Mouse (Mus musculus): Measurements from ENCODE around the gene Mmp7.

Mmp7 gene

GRCm38 (mm10) chr9:7714062-7714907, 22.4 kb downstream of the Mmp7 start:
- no peaks in the 10 kb centered on the region; the same call in 1 of the 2 replicates for H3K9me3 ChIP-seq (ENCODE audit: low read length)
- H3K27me3 ChIP-seq (ENCODE audit: insufficient read depth, low read length): no peaks in the 10 kb centered on the region
- no peak for TF ChIP-seq NANOG (IDR thresholded peaks at IDR 0.05; ENCODE audit: borderline replicate concordance, low read length)
- peak; percentile 51 for TF ChIP-seq CTCF (conservative IDR thresholded peaks at IDR 0.05; ENCODE audit: low read length)
- H3K4me3 ChIP-seq (replicated peaks; ENCODE audit: low read length): no peak overlapping the region
- H3K36me3 ChIP-seq (ENCODE audit: insufficient read depth, low read length): no peaks in the 10 kb centered on the region
- peaks cover 24% of the 10 kb centered on the region for H3K4me1 ChIP-seq (replicated peaks; ENCODE audit: low read depth, low read length)

- no peak overlapping the region for H3K4me3 ChIP-seq (replicated peaks; ENCODE audit: low read length)
- TF ChIP-seq CTCF (conservative IDR thresholded peaks at IDR 0.05; ENCODE audit: low read length) (no peak), POU5F1 (IDR thresholded peaks at IDR 0.05; ENCODE audit: borderline replicate concordance, low read length) (no peak), NANOG (IDR thresholded peaks at IDR 0.05; ENCODE audit: borderline replicate concordance, low read length) (no peak)
- no peaks in the 10 kb centered on the region for H3K27me3 ChIP-seq (ENCODE audit: insufficient read depth, low read length)
- H3K4me1 ChIP-seq (replicated peaks; ENCODE audit: low read depth, low read length): peaks cover 25% of the 10 kb centered on the region
- no peaks in the 10 kb centered on the region for H3K36me3 ChIP-seq (ENCODE audit: insufficient read depth, low read length)
- no peaks in the 10 kb centered on the region; the same call in 1 of the 2 replicates for H3K9me3 ChIP-seq (ENCODE audit: low read length)
Observed at GRCm38 (mm10) chr9:7714908-7715175, 23.0 kb downstream of the Mmp7 start.

- Histone ChIP-seq H3K4me1 (replicated peaks; ENCODE audit: low read depth, low read length) (peaks cover 38% of the 10 kb centered on the region), H3K27me3 (ENCODE audit: insufficient read depth, low read length) (no peaks in the 10 kb centered on the region), H3K9me3 (ENCODE audit: low read length) (no peaks in the 10 kb centered on the region; the same call in 1 of the 2 replicates), H3K36me3 (ENCODE audit: insufficient read depth, low read length) (no peaks in the 10 kb centered on the region), H3K4me3 (replicated peaks; ENCODE audit: low read length) (no peak overlapping the region)
- TF ChIP-seq POU5F1 (IDR thresholded peaks at IDR 0.05; ENCODE audit: borderline replicate concordance, low read length) (no peak), NANOG (IDR thresholded peaks at IDR 0.05; ENCODE audit: borderline replicate concordance, low read length) (no peak), CTCF (conservative IDR thresholded peaks at IDR 0.05; ENCODE audit: low read length) (no peak)
Observed at GRCm38 (mm10) chr9:7721543-7721942, 29.7 kb downstream of the Mmp7 start.

- no peaks in the 10 kb centered on the region for H3K27me3 ChIP-seq (ENCODE audit: insufficient read depth, low read length)
- H3K9me3 ChIP-seq (ENCODE audit: low read length): no peaks in the 10 kb centered on the region
- no peak overlapping the region for H3K4me3 ChIP-seq (replicated peaks; ENCODE audit: low read length)
- 0 out of 2 replicates have a peak, but pooled peaks cover 2% of the 10 kb centered on the region for H3K4me1 ChIP-seq (replicated peaks; ENCODE audit: low read depth, low read length)
- no peak for TF ChIP-seq CTCF (conservative IDR thresholded peaks at IDR 0.05; ENCODE audit: low read length)
- TF ChIP-seq POU5F1 (IDR thresholded peaks at IDR 0.05; ENCODE audit: borderline replicate concordance, low read length): no peak
- no peak for TF ChIP-seq NANOG (IDR thresholded peaks at IDR 0.05; ENCODE audit: borderline replicate concordance, low read length)
- no peaks in the 10 kb centered on the region for H3K36me3 ChIP-seq (ENCODE audit: insufficient read depth, low read length)
Observed at GRCm38 (mm10) chr9:7728997-7729396, 37.1 kb downstream of the Mmp7 start.

- H3K27me3 ChIP-seq (ENCODE audit: insufficient read depth, low read length): no peaks in the 10 kb centered on the region
- H3K9me3 ChIP-seq (ENCODE audit: low read length): no peaks in the 10 kb centered on the region
- H3K4me3 ChIP-seq (replicated peaks; ENCODE audit: low read length): no peak overlapping the region
- TF ChIP-seq CTCF (conservative IDR thresholded peaks at IDR 0.05; ENCODE audit: low read length): no peak
- no peak for TF ChIP-seq NANOG (IDR thresholded peaks at IDR 0.05; ENCODE audit: borderline replicate concordance, low read length)
- TF ChIP-seq POU5F1 (IDR thresholded peaks at IDR 0.05; ENCODE audit: borderline replicate concordance, low read length): no peak
- H3K36me3 ChIP-seq (ENCODE audit: insufficient read depth, low read length): no peaks in the 10 kb centered on the region
- no peaks in the 10 kb centered on the region for H3K4me1 ChIP-seq (replicated peaks; ENCODE audit: low read depth, low read length)
Observed at GRCm38 (mm10) chr9:7742696-7743095, 50.8 kb downstream of the Mmp7 start.

GRCm38 (mm10) chr9:7744156-7744555, 52.3 kb downstream of the Mmp7 start:
- Histone ChIP-seq H3K9me3 (ENCODE audit: low read length) (no peaks in the 10 kb centered on the region), H3K36me3 (ENCODE audit: insufficient read depth, low read length) (no peaks in the 10 kb centered on the region), H3K4me3 (replicated peaks; ENCODE audit: low read length) (no peak overlapping the region), H3K27me3 (ENCODE audit: insufficient read depth, low read length) (no peaks in the 10 kb centered on the region), H3K4me1 (replicated peaks; ENCODE audit: low read depth, low read length) (no peaks in the 10 kb centered on the region)
- no peak for TF ChIP-seq POU5F1 (IDR thresholded peaks at IDR 0.05; ENCODE audit: borderline replicate concordance, low read length)
- no peak for TF ChIP-seq CTCF (conservative IDR thresholded peaks at IDR 0.05; ENCODE audit: low read length)

- TF ChIP-seq POU5F1 (IDR thresholded peaks at IDR 0.05; ENCODE audit: borderline replicate concordance, low read length) (no peak), CTCF (conservative IDR thresholded peaks at IDR 0.05; ENCODE audit: low read length) (no peak), NANOG (IDR thresholded peaks at IDR 0.05; ENCODE audit: borderline replicate concordance, low read length) (no peak)
- Histone ChIP-seq H3K4me1 (replicated peaks; ENCODE audit: low read depth, low read length) (no peaks in the 10 kb centered on the region), H3K4me3 (replicated peaks; ENCODE audit: low read length) (no peak overlapping the region), H3K9me3 (ENCODE audit: low read length) (no peaks in the 10 kb centered on the region), H3K36me3 (ENCODE audit: insufficient read depth, low read length) (no peaks in the 10 kb centered on the region), H3K27me3 (ENCODE audit: insufficient read depth, low read length) (no peaks in the 10 kb centered on the region)
Observed at GRCm38 (mm10) chr9:7748881-7749280, 57.0 kb downstream of the Mmp7 start.
